Mouse (Mus musculus): ENCODE measurements at regions not wholly inside any gene's neighbourhood (a gene's known extent, or its start where the extent isn't known, plus 50 kb on each side); places are given as distances from the start of the nearest gene placed in this dataset.

GRCm38 (mm10) chr11:45454234-45454633 is 397.6 kb upstream of the Clint1 start:
- no peak for DNase-seq

GRCm38 (mm10) chr11:45454933-45455332 is 396.9 kb upstream of the Clint1 start:
- DNase-seq: no peak

- DNase-seq: no peak
Measured at GRCm38 (mm10) chr11:45456724-45457123, 395.1 kb upstream of the Clint1 start.

GRCm38 (mm10) chr11:45457597-45457996 is 394.3 kb upstream of the Clint1 start:
- no peak for DNase-seq

- no peak for DNase-seq
Measured at GRCm38 (mm10) chr11:45460000-45460792, 391.7 kb upstream of the Clint1 start.

GRCm38 (mm10) chr11:45464501-45464900 is 387.4 kb upstream of the Clint1 start:
- no peak for DNase-seq

GRCm38 (mm10) chr11:45466350-45466749 is 385.5 kb upstream of the Clint1 start:
- no peak for DNase-seq

- DNase-seq: no peak
Measured at GRCm38 (mm10) chr11:45472171-45472570, 379.7 kb upstream of the Clint1 start.

GRCm38 (mm10) chr11:45476917-45477316 is 374.9 kb upstream of the Clint1 start:
- DNase-seq: no peak

- no peak for DNase-seq
Measured at GRCm38 (mm10) chr11:45485950-45486349, 365.9 kb upstream of the Clint1 start.

- no peak for DNase-seq
Measured at GRCm38 (mm10) chr11:45491021-45491967, 360.6 kb upstream of the Clint1 start.

GRCm38 (mm10) chr11:45495246-45495645 is 356.6 kb upstream of the Clint1 start:
- DNase-seq: no peak

- DNase-seq: no peak
Measured at GRCm38 (mm10) chr11:45508566-45508965, 343.3 kb upstream of the Clint1 start.

- DNase-seq: no peak
Measured at GRCm38 (mm10) chr11:45509278-45509677, 342.6 kb upstream of the Clint1 start.

GRCm38 (mm10) chr11:45514415-45515271 is 337.2 kb upstream of the Clint1 start:
- no peak for DNase-seq

- DNase-seq: no peak
Measured at GRCm38 (mm10) chr11:45524720-45525119, 327.1 kb upstream of the Clint1 start.

GRCm38 (mm10) chr11:45531044-45531626 is 320.7 kb upstream of the Clint1 start:
- DNase-seq: no peak

GRCm38 (mm10) chr11:45533402-45534056 is 318.3 kb upstream of the Clint1 start:
- DNase-seq: peak; percentile 10

GRCm38 (mm10) chr11:45535501-45536025 is 316.3 kb upstream of the Clint1 start:
- DNase-seq: no peak

GRCm38 (mm10) chr11:45538011-45538410 is 313.8 kb upstream of the Clint1 start:
- peak; percentile 10 for DNase-seq

GRCm38 (mm10) chr11:45539459-45539858 is 312.4 kb upstream of the Clint1 start:
- peak; percentile 72 for DNase-seq

GRCm38 (mm10) chr11:45544531-45544930 is 307.3 kb upstream of the Clint1 start:
- DNase-seq: no peak
